Mouse (Mus musculus) hindbrain, embryonic 10.5 days (tissue): ENCODE data around the gene Olfr530. TPM values are rescaled to one million over a fixed set of nuclear protein-coding genes. Genes with fewer than 3 reads are reported as not detected.

ENCODE experiments used
- DNase-seq: peaks from one replicate; pipeline ENCODE4 v3.0.0-alpha.2; 2017; ENCODE audit warnings: low spot score
- H3K27ac ChIP-seq: fragments of 300-500 bp; sonication (generic); 2 replicates; pipeline ENCODE4 v1.5.1; 2016; ENCODE audit warnings: mild to moderate bottlenecking, moderate library complexity
- H3K27me3 ChIP-seq: fragments of 300-500 bp; sonication (generic); 2 replicates; pipeline ENCODE4 v1.6.1; 2016; ENCODE audit warnings: mild to moderate bottlenecking; ENCODE audit not compliant: poor library complexity, insufficient read depth, severe bottlenecking
- H3K36me3 ChIP-seq: fragments of 300-500 bp; sonication (generic); 2 replicates; pipeline ENCODE4 v1.6.1; 2016; ENCODE audit warnings: mild to moderate bottlenecking, moderate library complexity
- H3K4me1 ChIP-seq: fragments of 300-500 bp; sonication (generic); replicated peaks from 2 replicates; pipeline ENCODE4 v1.6.1; 2016; ENCODE audit warnings: mild to moderate bottlenecking
- H3K4me3 ChIP-seq: fragments of 300-500 bp; sonication (generic); 2 replicates; pipeline ENCODE4 v1.5.1; 2016; ENCODE audit warnings: mild to moderate bottlenecking, moderate library complexity
- H3K9me3 ChIP-seq: fragments of 300-500 bp; sonication (generic); 2 replicates; pipeline ENCODE4 v1.6.1; 2016; ENCODE audit warnings: mild to moderate bottlenecking, moderate library complexity
- WGBS: fragments of 180-500 bp; shearing (Covaris S2); methylation state at CpG from one replicate; pipeline ENCODE4 v1.1.7; 2016; 5-methylcytosine and 5-hydroxymethylcytosine counted together
- polyA plus RNA-seq: library from polyadenylated mRNA; unstranded; fragments of >200 nt; fragmentation: Nextera tagmentation; extraction: Ambion mirVana; gene quantifications from 2 replicates; pipeline ENCODE4 v1.2.1, GENCODE M21; 2016

The Olfr530 gene
- polyA plus RNA-seq = not detected in 2 replicates

- Histone ChIP-seq H3K36me3 (no peaks in the 10 kb centered on the region), H3K27ac (no peak within 1 kb of the TSS), H3K4me3 (no peak within 1 kb of the TSS), H3K27me3 (no peaks in the 10 kb centered on the region), H3K9me3 (no peaks in the 10 kb centered on the region), H3K4me1 (no peaks in the 10 kb centered on the region)
- no peak for DNase-seq
- WGBS = 61% methylated on average over 1 of the region's 1 CpGs
These were observed at the start of gene Olfr530 for GRCm38 (mm10) chr7:140376231-140376630. Olfr530 (minus strand) TSS chr7:140376331.

DNA sequence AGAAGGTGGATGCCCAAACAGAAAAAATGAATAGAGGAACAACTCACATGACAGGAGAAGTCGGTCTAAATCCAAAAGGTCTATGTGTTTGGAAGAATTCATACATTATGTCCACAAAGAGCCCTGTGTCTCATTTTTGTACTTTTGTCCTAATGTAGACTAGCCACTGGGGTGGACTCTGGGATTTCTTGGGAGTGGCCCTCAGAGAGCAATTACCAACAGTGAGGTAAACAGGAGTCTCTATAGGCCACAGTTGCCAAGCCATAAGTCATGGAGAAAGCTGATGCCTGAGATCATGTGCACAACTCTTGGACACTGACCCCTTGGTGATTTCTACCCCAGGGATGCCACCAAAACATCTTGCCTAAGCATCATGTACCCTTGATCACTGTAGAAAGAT, 45.4 kb upstream of the Olfr530 start, which contains the start of gene Olfr532:
TSS of gene Olfr532 (minus strand) at position 101 of the 400 bp plus-strand sequence.
- no peaks in the 10 kb centered on the region for H3K9me3 ChIP-seq
- no peak within 1 kb of the TSS for H3K4me3 ChIP-seq
- H3K4me1 ChIP-seq = no peaks in the 10 kb centered on the region
- 87% methylated on average over 1 of the region's 1 CpGs for WGBS
- H3K36me3 ChIP-seq = no peaks in the 10 kb centered on the region
- no peak within 1 kb of the TSS for H3K27ac ChIP-seq
- no peaks in the 10 kb centered on the region for H3K27me3 ChIP-seq
- no peak for DNase-seq

DNA sequence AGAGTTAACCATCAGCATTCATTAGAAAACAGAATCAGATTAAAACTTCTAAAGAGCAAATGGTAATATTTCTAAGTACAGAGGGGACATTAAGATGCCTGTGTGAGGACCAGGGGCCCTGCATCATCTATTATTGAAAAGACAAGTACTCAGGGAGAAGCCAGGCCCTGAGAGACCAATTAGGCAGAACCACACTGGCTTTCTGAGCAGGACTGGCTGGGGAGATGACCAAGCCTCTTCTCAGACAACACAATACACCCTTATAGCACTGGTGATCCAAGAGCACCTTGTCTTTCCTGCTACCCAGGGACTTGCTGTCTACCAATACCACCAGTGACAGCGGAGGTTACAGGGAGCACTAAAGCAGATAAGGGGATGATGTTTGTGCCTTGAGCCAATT, 26.7 kb upstream of the Olfr530 start, which contains the start of gene Olfr531:
TSS of gene Olfr531 (minus strand) at position 101 of the 400 bp plus-strand sequence.
- no peaks in the 10 kb centered on the region for H3K9me3 ChIP-seq
- no peaks in the 10 kb centered on the region for H3K36me3 ChIP-seq
- no peaks in the 10 kb centered on the region for H3K27me3 ChIP-seq
- no peak within 1 kb of the TSS for H3K4me3 ChIP-seq
- WGBS = 91% methylated on average over 1 of the region's 1 CpGs
- no peak for DNase-seq
- H3K27ac ChIP-seq = no peak within 1 kb of the TSS
- no peaks in the 10 kb centered on the region for H3K4me1 ChIP-seq

- no peaks in the 10 kb centered on the region for H3K4me1 ChIP-seq
- H3K27ac ChIP-seq = no peak overlapping the region
- H3K9me3 ChIP-seq = no peaks in the 10 kb centered on the region
- no peaks in the 10 kb centered on the region for H3K27me3 ChIP-seq
- H3K36me3 ChIP-seq = no peaks in the 10 kb centered on the region
- WGBS = 88% methylated on average over 2 of the region's 2 CpGs
- no peak for DNase-seq
- no peak overlapping the region for H3K4me3 ChIP-seq
These were observed 780 bp upstream of the Olfr530 start for GRCm38 (mm10) chr7:140376911-140377310.

- Histone ChIP-seq H3K9me3 (no peaks in the 10 kb centered on the region), H3K36me3 (no peaks in the 10 kb centered on the region), H3K4me3 (no peak overlapping the region), H3K27ac (no peak overlapping the region), H3K4me1 (no peaks in the 10 kb centered on the region), H3K27me3 (no peaks in the 10 kb centered on the region)
- DNase-seq = no peak
- WGBS = 80% methylated on average over 4 of the region's 4 CpGs
These were observed 1.8 kb downstream of the Olfr530 start for GRCm38 (mm10) chr7:140374300-140374699.

GRCm38 (mm10) chr7:140361571-140361970, 14.6 kb downstream of the Olfr530 start, which contains the start of gene Olfr60:
Olfr60 (minus strand) TSS chr7:140361671.
- DNase-seq = no peak
- Histone ChIP-seq H3K9me3 (no peaks in the 10 kb centered on the region), H3K4me3 (no peak within 1 kb of the TSS), H3K4me1 (no peaks in the 10 kb centered on the region), H3K27ac (no peak within 1 kb of the TSS), H3K36me3 (no peaks in the 10 kb centered on the region), H3K27me3 (no peaks in the 10 kb centered on the region)
- 74% methylated on average over 3 of the region's 3 CpGs for WGBS

GRCm38 (mm10) chr7:140333717-140334116, 42.4 kb downstream of the Olfr530 start, which contains the start of gene Olfr527:
Olfr527 (plus strand) TSS chr7:140334017.
- H3K4me1 ChIP-seq = no peaks in the 10 kb centered on the region
- H3K27ac ChIP-seq = no peak within 1 kb of the TSS
- no peaks in the 10 kb centered on the region for H3K27me3 ChIP-seq
- DNase-seq = no peak
- H3K4me3 ChIP-seq = no peak within 1 kb of the TSS
- no peaks in the 10 kb centered on the region for H3K9me3 ChIP-seq
- H3K36me3 ChIP-seq = no peaks in the 10 kb centered on the region
- WGBS = 68% methylated on average over 2 of the region's 2 CpGs

- H3K27ac ChIP-seq = no peak overlapping the region
- no peaks in the 10 kb centered on the region for H3K27me3 ChIP-seq
- 0 out of 2 replicates have a peak, but pooled peaks cover 3% of the 10 kb centered on the region for H3K9me3 ChIP-seq
- DNase-seq = no peak
- no peaks in the 10 kb centered on the region for H3K4me1 ChIP-seq
- H3K4me3 ChIP-seq = no peak overlapping the region
- H3K36me3 ChIP-seq = no peaks in the 10 kb centered on the region
- 63% methylated on average over 1 of the region's 1 CpGs for WGBS
These were observed 46.3 kb downstream of the Olfr530 start for GRCm38 (mm10) chr7:140329766-140330304.

Other genes with a start within 250 kb of the Olfr530 start
- gene Mtg1, start 238.8 kb downstream of the Olfr530 start, polyA plus RNA-seq = 29.4 and 30.1 TPM in 2 replicates
- gene Sprn, start 221.5 kb downstream of the Olfr530 start, polyA plus RNA-seq = 0.46 and 1.4 TPM in 2 replicates
- gene Olfr522, start 211.6 kb downstream of the Olfr530 start, polyA plus RNA-seq = not detected in 2 replicates
- not detected in 2 replicates for gene Olfr523, start 203.1 kb downstream of the Olfr530 start, polyA plus RNA-seq
- gene Olfr524, start 170.4 kb downstream of the Olfr530 start, polyA plus RNA-seq = not detected in 2 replicates
- gene Cd163l1, start 158.1 kb downstream of the Olfr530 start, polyA plus RNA-seq = not detected in 2 replicates
- not detected in 2 replicates for gene 5830411N06Rik, start 129.0 kb downstream of the Olfr530 start, polyA plus RNA-seq
- gene Olfr525, start 55.5 kb downstream of the Olfr530 start, polyA plus RNA-seq = not detected in 2 replicates
- not detected in 2 replicates for gene Olfr527, start 42.3 kb downstream of the Olfr530 start, polyA plus RNA-seq
- not detected in 2 replicates for gene Olfr60, start 14.7 kb downstream of the Olfr530 start, polyA plus RNA-seq
- gene Olfr531, start 26.6 kb upstream of the Olfr530 start, polyA plus RNA-seq = not detected in 2 replicates
- gene Olfr532, start 45.3 kb upstream of the Olfr530 start, polyA plus RNA-seq = not detected in 2 replicates
- not detected in 2 replicates for gene Olfr533, start 87.0 kb upstream of the Olfr530 start, polyA plus RNA-seq
- gene Olfr535, start 107.9 kb upstream of the Olfr530 start, polyA plus RNA-seq = not detected in 2 replicates
- gene Olfr536, start 131.1 kb upstream of the Olfr530 start, polyA plus RNA-seq = not detected in 2 replicates
- gene Olfr538, start 191.6 kb upstream of the Olfr530 start, polyA plus RNA-seq = not detected in 2 replicates
- gene Olfr46, start 224.9 kb upstream of the Olfr530 start, polyA plus RNA-seq = not detected in 2 replicates